Mouse (Mus musculus) heart, postnatal 10 days (tissue): ENCODE measurements around the gene Plekhh1. TPM values are rescaled to one million over a fixed set of nuclear protein-coding genes. Genes with fewer than 3 reads are reported as not detected.
A peak's percentile ranks its signal among the peaks of the same experiment; 100 is the strongest.

Experiments used
- DNase-seq, 2 experiments: peaks; one replicate each; pipeline ENCODE4 v3.0.0; 2021
- intact Hi-C: fragments of 180-260 bp; cut with DNase I; formaldehyde crosslinking; loops from one replicate; pipeline ENCODE4 v1.15.1; 2025
- total RNA-seq, 2 experiments: library from RNA; stranded (reverse); gene quantifications; 2 replicates each; pipeline ENCODE4 v1.2.3; 2021

Plekhh1 gene
- 10 to 100 TPM in 1 of 2 experiments, 1 to 10 TPM in 1; 6.7 to 19.2 TPM for total RNA-seq

- DNase-seq: peak; percentile 59 to 64
- intact Hi-C loops: no loop called here
Observed at GRCm38 (mm10) chr12:79028911-79029861, at the start of gene Plekhh1. Gene Plekhh1, plus strand, starts transcription at chr12:79029163.

DNA sequence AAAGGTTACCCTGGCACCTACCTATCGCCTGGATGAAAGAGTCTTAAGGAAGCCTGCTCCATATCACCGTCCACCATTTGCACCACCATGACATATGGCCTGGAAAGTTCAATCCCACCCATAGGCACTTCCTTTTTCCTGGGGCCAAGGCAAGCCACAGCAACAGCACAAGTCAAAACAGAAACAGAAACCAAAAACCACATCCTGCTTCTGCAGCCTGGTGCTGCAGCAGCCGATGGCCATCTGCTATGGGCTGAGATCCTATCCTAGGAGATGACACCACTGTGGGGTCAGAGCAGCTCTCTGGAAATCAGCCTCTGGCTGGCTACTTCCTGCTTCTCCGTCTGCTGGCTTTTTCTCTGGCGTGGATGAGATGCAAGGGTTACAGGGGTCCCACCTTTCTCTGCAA, 48.3 kb upstream of the Plekhh1 start:
- DNase-seq: peak; percentile 35 to 45
- intact Hi-C loops: no loop called here

GRCm38 (mm10) chr12:78981131-78981530, 47.8 kb upstream of the Plekhh1 start:
- DNase-seq: no peak
- intact Hi-C loops: no loop called here

- intact Hi-C loops: no loop called here
- no peak for DNase-seq
Observed at GRCm38 (mm10) chr12:78981938-78982825, 46.8 kb upstream of the Plekhh1 start.

- intact Hi-C loops: no loop called here
- DNase-seq: no peak
Observed at GRCm38 (mm10) chr12:78983296-78984034, 45.5 kb upstream of the Plekhh1 start.

- intact Hi-C loops: no loop called here
- DNase-seq: peak; percentile 82 to 84
Observed at GRCm38 (mm10) chr12:78984035-78984432, 44.9 kb upstream of the Plekhh1 start.

DNA sequence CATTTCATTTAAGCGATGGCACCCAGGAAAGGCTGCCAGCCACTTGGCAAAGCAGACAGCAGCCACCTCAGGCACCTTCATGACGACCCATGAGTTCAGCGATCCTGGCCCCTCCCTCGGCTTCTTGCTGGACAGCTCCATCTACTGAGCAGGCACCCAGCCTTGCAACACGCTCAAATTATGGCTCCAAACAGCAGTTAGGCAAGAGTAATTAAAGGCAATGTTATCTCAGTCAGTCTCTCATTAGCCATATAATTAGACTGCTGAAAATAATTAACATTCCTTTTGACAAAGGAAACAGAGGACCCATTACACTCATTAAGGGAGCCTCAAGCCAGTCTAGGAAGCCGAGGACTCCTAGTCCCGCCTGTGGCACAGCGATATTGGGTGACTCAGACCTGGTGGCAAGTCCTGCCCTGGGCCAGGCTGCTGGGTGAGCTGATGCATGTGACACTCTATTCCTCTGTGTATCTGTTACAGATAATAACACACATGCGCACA, 41.3 kb upstream of the Plekhh1 start:
- peak in 1 of 2 experiments; percentile 13 for DNase-seq
- intact Hi-C loops: no loop called here

DNA sequence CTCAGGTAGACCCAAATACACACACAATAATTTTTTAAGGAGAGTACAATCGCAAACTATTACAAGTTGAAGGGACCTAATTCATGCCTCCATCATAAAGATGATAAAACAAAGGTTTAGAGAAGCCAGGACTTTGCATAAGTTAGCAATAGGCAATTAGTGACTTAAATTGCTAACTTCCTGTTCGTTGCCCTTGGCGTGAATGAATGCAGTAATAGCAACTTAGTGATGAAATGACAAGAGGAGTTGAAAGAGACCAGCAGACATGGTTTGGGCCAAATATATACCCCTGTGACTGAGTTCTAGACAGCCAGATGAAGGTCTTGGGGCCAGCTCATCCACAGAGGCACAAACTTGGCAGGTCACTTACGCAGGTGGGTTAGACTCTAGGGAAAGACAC, 32.7 kb upstream of the Plekhh1 start:
- intact Hi-C loops: no loop called here
- no peak for DNase-seq

- DNase-seq: no peak
- intact Hi-C loops: no loop called here
Observed at GRCm38 (mm10) chr12:78996711-78997110, 32.3 kb upstream of the Plekhh1 start.

DNA sequence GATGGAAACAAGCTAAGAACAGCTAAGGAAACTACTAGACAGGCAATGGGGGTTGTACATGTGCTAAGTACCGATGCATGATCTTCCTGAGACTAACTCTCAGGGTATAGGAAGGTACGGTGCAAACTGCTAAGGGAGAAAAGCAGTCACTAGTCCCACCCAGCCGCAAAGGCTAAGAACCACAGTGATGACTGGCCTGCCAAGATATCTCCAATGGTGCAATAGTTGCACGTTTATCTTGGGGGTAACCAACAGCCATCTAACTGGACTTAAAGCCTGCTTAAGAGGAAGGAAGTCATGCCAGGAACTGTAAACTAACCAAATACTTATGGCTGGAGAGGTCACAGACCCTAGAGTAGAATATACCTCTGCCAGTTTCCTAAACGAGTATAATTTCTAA, 26.6 kb upstream of the Plekhh1 start:
- no peak for DNase-seq
- intact Hi-C loops: no loop called here

GRCm38 (mm10) chr12:79002978-79003377, 26.0 kb upstream of the Plekhh1 start:
- no peak for DNase-seq
- intact Hi-C loops: no loop called here

- no peak for DNase-seq
- intact Hi-C loops: no loop called here
Observed at GRCm38 (mm10) chr12:79005456-79005855, 23.5 kb upstream of the Plekhh1 start.

DNA sequence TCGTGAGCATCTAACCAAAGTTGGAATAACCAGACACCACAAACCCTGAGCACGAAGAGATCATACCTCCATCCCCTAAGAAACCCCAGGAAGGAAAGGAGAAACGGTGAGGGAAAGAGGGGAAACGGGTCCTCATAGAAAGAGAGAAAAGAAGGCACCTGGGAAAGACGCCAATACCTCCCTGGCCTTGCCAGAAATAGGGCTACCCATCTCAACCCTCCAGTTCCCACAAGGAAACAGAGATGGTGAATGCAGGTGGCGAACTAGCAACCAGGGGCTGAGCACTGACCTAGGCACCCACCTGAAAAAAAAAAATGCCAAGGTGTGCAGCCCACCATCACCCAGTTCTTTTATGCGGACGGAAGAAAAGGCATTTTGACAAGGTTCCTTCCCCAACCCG, 22.9 kb upstream of the Plekhh1 start:
- intact Hi-C loops: loop anchor here (2.0 kb wide), 1 partner anchor 87 kb away; no protein-coding TSS in a partner anchor

GRCm38 (mm10) chr12:79006478-79007125, 22.4 kb upstream of the Plekhh1 start:
- peak; percentile 36 to 52 for DNase-seq
- intact Hi-C loops: loop anchor here (2.0 kb wide), 1 partner anchor 88 kb away; no protein-coding TSS in a partner anchor

More for the DNA sequence above, 22.9 kb upstream of the Plekhh1 start:
- DNase-seq: no peak

DNA sequence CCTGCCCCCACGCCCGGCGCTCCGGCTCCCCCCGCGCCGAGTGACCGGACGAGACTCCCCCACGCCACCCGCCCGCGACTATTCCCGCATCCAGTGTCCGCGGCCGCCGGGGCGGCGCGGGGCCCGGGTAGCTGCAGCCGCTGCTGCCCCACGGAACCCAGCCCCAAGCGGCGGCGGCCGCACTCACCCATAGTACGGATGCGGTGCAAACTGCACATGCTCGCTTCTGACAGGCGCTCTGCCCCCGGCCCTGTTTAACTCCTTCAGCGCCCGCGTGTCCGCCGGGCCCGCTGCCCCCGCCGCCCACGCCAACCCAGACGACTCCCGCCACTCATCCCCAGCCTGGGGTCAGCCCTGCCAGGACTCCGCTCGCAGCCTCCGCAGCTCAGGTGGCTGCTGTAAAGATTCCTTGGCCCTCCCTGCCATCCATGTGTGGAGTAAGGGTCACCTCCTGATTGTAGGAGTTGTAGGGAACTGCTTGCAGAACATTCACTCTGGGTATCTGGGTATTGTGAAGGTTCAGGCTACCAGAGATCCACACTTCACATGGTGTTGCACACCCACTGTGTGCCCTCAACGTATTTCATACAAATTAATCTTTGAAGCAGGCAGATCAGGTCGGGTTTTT, 21.7 kb upstream of the Plekhh1 start, which contains the start of gene Tmem229b:
TSS of gene Tmem229b (minus strand) at position 502 of the 628 bp plus-strand sequence.
- peak; percentile 50 to 56 for DNase-seq
- intact Hi-C loops: loop anchor here (2.0 kb wide), 1 partner anchor 88 kb away; no protein-coding TSS in a partner anchor

DNA sequence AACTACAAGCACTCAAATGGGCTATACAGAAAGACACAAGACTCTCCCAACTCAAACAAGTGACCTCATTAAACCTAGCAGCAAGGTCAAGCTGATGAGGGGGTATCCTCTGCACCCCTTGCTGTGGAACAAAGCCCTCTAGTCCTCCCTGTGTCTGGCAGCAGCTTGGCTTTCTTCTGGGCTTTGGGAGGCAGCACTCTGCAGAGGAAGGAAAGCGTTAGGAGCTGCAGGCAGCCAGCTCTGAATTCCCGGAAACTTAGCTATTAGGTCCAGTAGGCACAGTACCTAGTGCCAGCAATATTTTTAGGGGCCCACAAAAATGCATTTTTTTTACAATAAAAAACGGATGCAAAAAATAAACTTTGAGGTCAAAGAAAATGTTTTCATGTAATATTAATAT, 18.4 kb upstream of the Plekhh1 start:
- no peak for DNase-seq
- intact Hi-C loops: no loop called here

- intact Hi-C loops: no loop called here
Observed at GRCm38 (mm10) chr12:79016109-79016508, 12.9 kb upstream of the Plekhh1 start.

GRCm38 (mm10) chr12:79017994-79018399, 11.0 kb upstream of the Plekhh1 start:
- DNase-seq: no peak

More at GRCm38 (mm10) chr12:79016109-79016508, 12.9 kb upstream of the Plekhh1 start:
- no peak for DNase-seq

GRCm38 (mm10) chr12:79021902-79022301, 7.1 kb upstream of the Plekhh1 start:
- DNase-seq: no peak
- intact Hi-C loops: no loop called here

More at GRCm38 (mm10) chr12:79017994-79018399, 11.0 kb upstream of the Plekhh1 start:
- intact Hi-C loops: no loop called here
